Mouse (Mus musculus): ENCODE results near the gene Batf. TPM values are rescaled to one million over a fixed set of nuclear protein-coding genes. Genes with fewer than 3 reads are reported as not detected.

The Batf gene
- polyA plus RNA-seq (2017; shearing (Covaris generic)): 100 to 1,000 TPM; 131 to 280 TPM

DNA sequence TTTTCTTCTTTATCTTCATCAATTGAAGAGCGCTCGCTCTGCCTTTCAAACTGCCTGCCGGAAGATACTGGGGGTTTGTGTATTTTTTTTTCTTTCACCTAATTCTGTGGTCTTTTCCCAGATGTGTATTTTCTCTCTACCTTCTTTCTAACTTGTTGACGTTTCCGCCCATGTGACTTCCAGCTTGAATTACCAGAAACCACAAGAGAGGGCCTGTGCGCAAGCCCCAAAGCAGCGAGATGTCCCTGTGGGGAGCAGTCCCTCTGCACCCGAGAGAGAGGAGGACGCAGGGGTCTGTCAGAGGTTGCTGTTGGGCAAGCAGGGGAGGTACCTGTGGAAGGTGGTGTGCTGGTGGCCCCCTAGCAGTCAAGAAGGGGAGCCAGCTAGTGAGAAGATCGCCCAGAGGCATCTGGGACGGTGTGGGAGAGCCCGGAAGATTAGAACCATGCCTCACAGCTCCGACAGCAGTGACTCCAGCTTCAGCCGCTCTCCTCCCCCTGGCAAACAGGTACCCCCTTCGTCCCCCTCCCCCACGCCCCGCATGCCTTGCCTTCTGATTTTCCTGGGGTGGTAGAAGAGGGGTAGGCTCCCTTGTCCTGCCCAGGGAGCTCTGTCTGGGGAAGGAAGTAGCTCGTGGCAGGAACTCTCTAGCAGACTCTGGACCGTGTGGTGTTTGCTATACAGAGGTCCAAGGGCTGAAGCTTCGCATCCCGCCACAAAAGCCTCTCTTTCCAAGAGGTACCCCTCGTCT, at the start of gene Batf:
TSS of gene Batf (plus strand) at position 204 of the 751 bp plus-strand sequence.

DNA sequence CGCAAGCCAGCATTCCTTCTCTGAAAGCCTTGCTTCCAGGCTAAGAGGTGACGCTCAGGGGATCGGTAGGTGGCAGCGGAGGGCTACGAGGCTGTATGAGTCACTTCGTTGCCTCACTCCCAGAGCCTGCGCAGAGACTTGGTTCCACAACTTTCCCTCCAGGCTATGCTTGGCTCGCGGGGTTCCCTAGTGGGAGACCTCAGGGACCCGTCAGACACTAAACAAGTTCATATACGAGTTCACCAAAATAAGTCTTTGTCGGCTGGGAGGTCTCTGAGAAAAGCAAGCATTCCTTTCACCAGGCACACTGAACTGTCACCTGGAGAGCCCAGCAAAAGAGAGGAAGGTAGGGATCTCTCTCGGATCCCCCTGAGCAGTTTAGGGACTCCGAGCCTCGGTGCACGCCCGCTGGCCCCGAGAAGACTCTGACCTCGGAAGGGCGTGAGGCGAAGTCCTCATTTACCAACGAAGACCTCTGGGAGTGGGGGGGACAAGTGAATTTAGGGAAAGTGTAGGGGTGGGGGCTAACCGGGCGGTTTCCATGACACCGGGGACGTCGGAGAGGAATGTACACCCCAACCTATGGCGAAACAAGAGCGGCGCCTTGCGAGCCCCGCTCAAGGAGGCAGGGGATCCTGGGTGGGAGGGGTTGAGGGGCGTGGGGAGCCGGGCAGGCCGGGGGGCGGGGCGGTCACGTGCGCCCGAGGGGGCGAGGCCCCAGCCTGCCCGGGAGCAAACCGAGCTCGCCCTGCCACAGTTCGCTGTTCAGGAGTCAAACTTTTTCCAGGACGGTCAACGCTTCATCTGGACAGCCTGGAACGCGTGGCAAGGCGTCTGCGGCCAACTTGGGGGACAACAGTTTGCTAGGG, 59.6 kb downstream of the Batf start, which contains the start of gene Flvcr2:
TSS of gene Flvcr2 (plus strand) at position 713 of the 869 bp plus-strand sequence.

Other genes with a start within 250 kb of the Batf start
- 100 to 1,000 TPM in 1 of 2 experiments, 10 to 100 TPM in 1; 59.7 to 201 TPM for gene Fos, start 212.8 kb upstream of the Batf start, polyA plus RNA-seq (2017; shearing (Covaris generic))
- 1 to 10 TPM; 2.0 to 9.1 TPM for gene Jdp2, start 87.6 kb upstream of the Batf start, polyA plus RNA-seq (2017; shearing (Covaris generic))
- 1 to 10 TPM in 1 of 2 experiments, under 1 TPM in 1; 0.30 to 1.2 TPM for gene Flvcr2, start 59.9 kb downstream of the Batf start, polyA plus RNA-seq (2017; shearing (Covaris generic))
- 100 to 1,000 TPM in 1 of 2 experiments, 10 to 100 TPM in 1; 98.2 to 109 TPM for gene Erg28, start 137.9 kb downstream of the Batf start, polyA plus RNA-seq (2017; shearing (Covaris generic))
- 10 to 100 TPM; 18.7 to 19.1 TPM for gene Ttll5, start 138.0 kb downstream of the Batf start, polyA plus RNA-seq (2017; shearing (Covaris generic))